Mouse (Mus musculus): ENCODE measurements around the gene Kmo.

Kmo gene

GRCm38 (mm10) chr1:175699375-175699774 lies 79.2 kb downstream of the Kmo start:
- DNase-seq: no peak

GRCm38 (mm10) chr1:175699796-175700195 lies 79.6 kb downstream of the Kmo start:
- DNase-seq: no peak

GRCm38 (mm10) chr1:175701145-175701544 lies 81.0 kb downstream of the Kmo start:
- DNase-seq: no peak

GRCm38 (mm10) chr1:175707599-175707998 lies 87.4 kb downstream of the Kmo start:
- no peak for DNase-seq

- no peak for DNase-seq
Observed at GRCm38 (mm10) chr1:175708013-175708412, 87.8 kb downstream of the Kmo start.
